24 mouse cellular contexts compared by ENCODE assay signal in the genomic region with DNA sequence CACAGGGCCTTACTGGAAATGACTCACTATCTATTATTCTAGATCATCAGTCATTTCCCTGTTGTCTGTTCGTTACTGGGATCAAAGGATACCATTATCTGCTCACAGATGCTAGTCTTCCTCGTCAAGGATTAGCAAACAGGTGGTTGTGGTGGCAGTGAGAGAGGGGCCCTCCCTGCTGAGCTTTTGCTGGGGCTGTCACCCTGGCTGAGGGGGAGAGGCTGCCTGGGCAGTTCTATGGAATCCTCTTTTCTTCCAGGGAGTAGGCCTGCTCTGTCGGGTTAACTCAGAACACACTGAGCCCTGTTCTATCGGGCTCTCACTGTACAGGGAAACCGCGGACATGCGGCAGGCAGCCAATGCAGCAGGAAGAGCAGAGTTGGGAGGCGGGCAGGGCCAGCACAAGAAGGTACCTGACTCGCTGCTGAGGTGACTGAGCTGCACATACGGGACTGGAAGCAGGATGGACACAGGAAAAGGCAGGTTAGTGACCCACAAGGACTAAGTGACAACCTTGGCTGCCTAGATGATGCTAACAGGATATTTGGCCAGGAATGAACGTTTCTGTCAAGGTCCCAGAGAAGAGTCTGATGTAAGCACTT. TPM values are rescaled to one million over a fixed set of nuclear protein-coding genes. Genes with fewer than 3 reads are reported as not detected.
A peak's percentile ranks its signal among the peaks of the same experiment; 100 is the strongest.
DNase-seq lines count a peak whose midpoint lies in the region; ATAC-seq and TF ChIP-seq lines count a peak whose summit lies in the region.
"Had no signal": no experiment of that assay in that cellular context is flagged by ENCODE, and none has a peak within 500 bp of the region (broad histone marks: within the 10 kb centered on the region; RNA-seq: fewer than 3 reads in every experiment).

No protein-coding gene starts in this region.

- no peak for ATAC-seq in liver, embryonic 14.5 days (ENCODE audit: insufficient read depth)
- ATAC-seq: forebrain, embryonic 15.5 days; intestine, embryonic 16.5 days; midbrain, embryonic 15.5 days had no signal

- peak; percentile 59 for DNase-seq in heart, embryonic 10.5 days (ENCODE audit: low spot score)
- no peak for DNase-seq in heart, postnatal 14 days
- peak; percentile 22 for DNase-seq in retina, postnatal 1 day
- no peak for DNase-seq in retina, embryonic 14.5 days (ENCODE audit: low spot score)
- DNase-seq in liver, embryonic 14.5 days (ENCODE audit: low read depth in 3 of 3, low spot score in 3 of 3) = no peak
- no peak for DNase-seq in right cerebral cortex, postnatal 10 days (ENCODE audit: low spot score in 2 of 2)
- DNase-seq in lung, postnatal 4 days = no peak
- DNase-seq: adrenal gland, postnatal 14 days; B cell, adult 2 months; cerebellum, adult 9-10 months; gastrocnemius, postnatal 36 days; kidney, adult 8-10 months; lung, adult 18-20 months; thymus, postnatal 4 days had no signal

- no peaks in the 10 kb centered on the region for H3K27me3 ChIP-seq in heart, embryonic 10.5 days (ENCODE audit: insufficient read depth, poor library complexity, severe bottlenecking)
- no peaks in the 10 kb centered on the region for H3K27me3 ChIP-seq in liver, embryonic 14.5 days (ENCODE audit: control insufficient read depth, insufficient read depth, low read length)
- H3K27me3 ChIP-seq: embryonic facial prominence, embryonic 13.5 days; forebrain, embryonic 15.5 days; midbrain, embryonic 15.5 days had no signal

- intact Hi-C loops in heart, postnatal 14 days (cut with DNase I) = no loop called here

- no peak for TF ChIP-seq POLR2A in cortical plate, adult 2 months (IDR thresholded peaks at IDR 0.05; ENCODE audit: extremely low read depth, insufficient read depth, low read length)

- no peak overlapping the region for H3K27ac ChIP-seq in heart, embryonic 10.5 days
- H3K27ac ChIP-seq in cortical plate, adult 2 months (ENCODE audit: insufficient read depth, low read length) = peak overlapping the region; percentile 24; the same call in 1 of the 2 replicates
- no peak overlapping the region for H3K27ac ChIP-seq in liver, embryonic 14.5 days
- H3K27ac ChIP-seq: embryonic facial prominence, embryonic 13.5 days; forebrain, embryonic 10.5 days; forebrain, embryonic 15.5 days; kidney, postnatal 0 days; midbrain, embryonic 10.5 days; midbrain, embryonic 15.5 days had no signal

- WGBS in heart, embryonic 10.5 days = 64% methylated on average over 11 of the region's 11 CpGs
- 55% methylated on average over 11 of the region's 11 CpGs for WGBS in liver, embryonic 14.5 days (ENCODE audit: insufficient replicate concordance)

- no peak for TF ChIP-seq CTCF in cortical plate, adult 2 months (IDR thresholded peaks at IDR 0.05; ENCODE audit: extremely low read depth, insufficient read depth, low read length)
- no peak for TF ChIP-seq CTCF in liver, embryonic 14.5 days (IDR thresholded peaks at IDR 0.05; ENCODE audit: low read depth)

- no peaks in the 10 kb centered on the region for H3K9me3 ChIP-seq in heart, embryonic 10.5 days
- no peaks in the 10 kb centered on the region for H3K9me3 ChIP-seq in liver, embryonic 14.5 days (ENCODE audit: control insufficient read depth, low read length)
- H3K9me3 ChIP-seq: forebrain, embryonic 10.5 days; forebrain, embryonic 15.5 days; midbrain, embryonic 10.5 days; midbrain, embryonic 15.5 days had no signal

- H3K4me1 ChIP-seq in heart, embryonic 10.5 days = peaks cover 12% of the 10 kb centered on the region; the same call in 1 of the 2 replicates
- H3K4me1 ChIP-seq in cortical plate, adult 2 months (ENCODE audit: control insufficient read depth, insufficient read depth, low read length) = peaks cover 7% of the 10 kb centered on the region
- peaks cover 19 to 46% of the 10 kb centered on the region in 2 experiments for H3K4me1 ChIP-seq in liver, embryonic 14.5 days (replicated peaks; ENCODE audit: control insufficient read depth in 2 of 2, insufficient read depth in 2 of 2, low read length in 1 of 2)
- H3K4me1 ChIP-seq: forebrain, embryonic 15.5 days; midbrain, embryonic 10.5 days; midbrain, embryonic 15.5 days had no signal

- 0 out of 2 replicates have a peak overlapping the region, but pooled peaks have one; percentile 24 for H3K9ac ChIP-seq in liver, embryonic 14.5 days (replicated peaks)
- H3K9ac ChIP-seq: embryonic facial prominence, embryonic 13.5 days; forebrain, embryonic 15.5 days; midbrain, embryonic 15.5 days had no signal

- no peak overlapping the region for H3K4me3 ChIP-seq in heart, embryonic 10.5 days
- no peak overlapping the region for H3K4me3 ChIP-seq in cortical plate, adult 2 months (ENCODE audit: insufficient read depth, low read length)
- no peak overlapping the region for H3K4me3 ChIP-seq in liver, embryonic 14.5 days (ENCODE audit: insufficient read depth in 1 of 2, low read depth in 2 of 2, low read length in 2 of 2)
- H3K4me3 ChIP-seq: embryonic facial prominence, embryonic 13.5 days; forebrain, embryonic 10.5 days; forebrain, embryonic 15.5 days; midbrain, embryonic 10.5 days; midbrain, embryonic 15.5 days had no signal

- H3K4me2 ChIP-seq in liver, embryonic 14.5 days (ENCODE audit: low read depth) = no peak overlapping the region
- H3K4me2 ChIP-seq: embryonic facial prominence, embryonic 13.5 days; forebrain, embryonic 15.5 days; midbrain, embryonic 15.5 days had no signal

- peaks cover 43% of the 10 kb centered on the region for H3K36me3 ChIP-seq in heart, embryonic 10.5 days
- peaks cover 15% of the 10 kb centered on the region for H3K36me3 ChIP-seq in liver, embryonic 14.5 days (replicated peaks; ENCODE audit: control insufficient read depth, insufficient read depth, low read depth)

- TF ChIP-seq EP300 in liver, embryonic 14.5 days (IDR thresholded peaks at IDR 0.05; ENCODE audit: low read depth) = 0 out of 2 replicates have a peak, but pooled peaks have one; percentile 37

RNA-seq across cellular contexts. Expression of gene Sla2, which starts 42.6 kb away (rescaled TPM):
- 1.1 and 1.9 TPM in 2 replicates for polyA plus RNA-seq in heart, embryonic 10.5 days (2016; fragmentation: Nextera tagmentation; extraction: Ambion mirVana)
- total RNA-seq in heart, postnatal 14 days (2021) = 1 to 10 TPM in 1 of 2 experiments, under 1 TPM in 1; 0.10 to 1.3 TPM
- 0.67 and 0.85 TPM in 2 replicates for polyA plus RNA-seq in cortical plate, adult 2 months (2012; rRNA removed)
- polyA plus RNA-seq in liver, embryonic 14.5 days (2012; rRNA removed) = 0.89 and 0.90 TPM in 2 replicates
- 1.4 and 2.2 TPM in 2 replicates for polyA plus RNA-seq in liver, embryonic 14.5 days (2014; fragmentation: Nextera tagmentation; extraction: Ambion mirVana)
- total RNA-seq: gastrocnemius, adult 18-20 months; heart, postnatal 25 days had no signal

Comparison
In these comparisons a context has a peak if more than half of its experiments do, and no peak if none do; other contexts are left out.
1. DNase-seq: peak in heart, embryonic 10.5 days (single experiment) and retina, postnatal 1 day (single experiment); none in heart, postnatal 14 days (0 of 2), retina, embryonic 14.5 days (single experiment), liver, embryonic 14.5 days (0 of 3), right cerebral cortex, postnatal 10 days (0 of 2) and lung, postnatal 4 days (0 of 2).